Mouse (Mus musculus) urinary bladder, postnatal 4 days (tissue): Measurements from ENCODE around the gene Olfr544.
"Not testable (repeated sequence)": the region's sequence is repeated elsewhere in the genome, so short reads cannot be mapped to it uniquely, and the experiment has no call there.

Experiments used
- DNase-seq, 2 experiments: peaks; one replicate each; pipeline ENCODE4 v3.0.0; 2021 to 2022; ENCODE audit warnings: low spot score in 2 of 2

Olfr544 gene

DNA sequence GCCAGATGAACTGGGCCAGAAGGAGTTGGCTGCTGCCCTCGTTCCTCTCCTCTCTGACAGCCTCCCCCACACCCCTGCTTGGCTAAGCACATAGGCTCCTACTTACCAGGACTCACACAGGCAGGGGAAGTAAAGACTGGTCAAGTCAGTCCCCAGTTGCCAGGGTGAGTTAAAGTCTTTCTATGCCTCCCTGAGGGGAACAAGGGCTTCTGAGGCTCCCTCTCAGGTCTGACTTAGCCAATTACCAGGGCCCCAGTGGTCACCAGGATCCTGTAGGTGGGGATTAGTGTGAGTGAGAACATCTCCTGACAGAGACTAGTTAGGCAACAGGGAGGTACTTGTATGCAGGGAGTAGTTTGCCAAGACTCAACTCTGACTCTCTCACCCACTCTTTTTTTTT, at the start of gene Olfr544:
TSS of gene Olfr544 (minus strand) at position 153 of the 400 bp plus-strand sequence.
- no peak for DNase-seq

DNA sequence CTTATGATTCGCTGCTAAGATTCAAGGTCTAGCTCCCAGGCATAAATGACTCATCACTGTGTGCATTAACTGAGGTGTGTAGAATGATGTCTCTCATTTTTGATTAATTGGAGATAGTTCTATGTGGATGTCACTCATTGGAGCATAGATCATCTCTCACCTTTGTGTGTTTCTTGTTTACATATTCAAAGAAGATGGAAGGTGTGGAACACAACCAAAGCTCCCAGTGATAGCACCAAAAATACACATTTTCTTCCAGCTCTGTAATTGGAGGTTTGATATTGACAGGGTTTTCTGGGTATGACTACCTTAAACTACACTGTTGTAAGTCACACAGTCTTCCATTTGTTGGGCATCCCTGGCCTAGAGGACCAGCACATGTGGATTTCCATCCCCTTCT, 46.3 kb upstream of the Olfr544 start, which contains the start of gene Olfr547:
TSS of gene Olfr547 (plus strand) at position 301 of the 400 bp plus-strand sequence.
- DNase-seq, result no peak

DNA sequence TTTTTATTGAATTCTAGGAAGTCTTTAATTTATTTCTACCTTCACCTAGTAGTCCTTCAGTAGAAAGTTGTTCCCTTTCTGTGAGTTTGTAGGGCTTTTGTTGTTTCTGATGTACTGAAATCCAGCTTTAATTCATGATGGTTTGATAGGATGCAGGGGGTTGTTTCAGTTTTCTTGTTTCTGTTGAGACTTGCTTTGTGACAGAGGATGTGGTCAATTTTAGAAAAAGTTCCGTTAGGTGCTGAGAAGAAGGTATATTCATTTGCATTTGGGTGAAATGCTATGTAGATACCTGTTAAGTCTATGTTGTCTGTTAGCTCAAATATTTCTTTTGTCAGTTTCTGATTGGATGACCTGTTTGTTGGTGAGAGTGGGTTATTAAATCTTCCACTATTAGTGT, 40.9 kb upstream of the Olfr544 start:
- no peak for DNase-seq

DNA sequence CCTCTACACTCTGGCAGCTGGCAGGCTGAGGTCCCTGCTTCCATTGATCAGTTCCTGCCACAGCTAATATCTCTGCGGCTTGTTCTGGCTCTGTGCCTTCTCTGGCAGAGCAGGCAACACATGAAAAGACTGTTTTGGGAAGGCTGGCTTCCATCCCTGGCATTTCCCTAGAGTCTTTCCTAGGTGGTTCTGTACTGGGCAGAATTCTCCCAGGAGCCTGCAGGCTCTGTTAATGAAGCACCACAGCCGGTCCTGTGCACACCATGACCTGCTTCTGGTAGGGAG, 28.9 kb upstream of the Olfr544 start:
- DNase-seq, result no peak

DNA sequence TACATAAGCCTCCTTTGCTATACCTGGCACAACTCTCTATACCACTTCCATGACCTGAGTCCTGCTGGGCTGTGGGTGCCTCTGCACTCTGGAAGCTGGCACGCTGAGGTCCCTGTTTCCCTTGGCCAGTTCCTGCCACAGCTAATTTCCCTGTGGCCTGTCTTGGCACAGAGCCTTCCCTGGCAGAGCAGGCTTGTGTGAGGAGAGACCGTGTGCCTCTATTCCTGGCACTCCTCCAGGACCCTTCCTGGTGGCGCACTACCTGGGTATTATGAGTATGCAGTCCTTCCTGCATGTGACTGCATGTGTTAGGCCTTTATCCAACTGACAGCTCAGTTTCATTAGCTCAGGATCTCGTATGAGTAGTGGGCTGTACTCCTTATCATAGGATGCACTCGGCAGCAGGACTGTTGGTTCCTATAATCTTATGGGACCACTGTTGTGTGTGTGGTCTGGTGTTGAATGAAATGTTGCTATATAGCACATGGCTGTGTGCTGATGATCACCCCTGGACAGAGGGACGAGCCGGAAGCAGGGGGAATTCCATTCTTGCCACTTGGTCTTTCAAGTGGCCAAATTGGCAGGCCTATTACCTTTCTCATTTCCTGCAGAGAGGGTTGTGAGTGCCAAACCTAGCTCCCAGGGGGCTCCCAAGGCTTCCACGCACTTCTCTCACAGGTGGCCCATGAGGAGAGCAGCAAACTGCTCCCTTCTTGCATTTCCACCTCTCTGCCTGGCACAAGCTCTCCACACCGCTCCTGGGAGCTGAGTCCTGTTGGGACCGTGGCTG, 28.3 kb upstream of the Olfr544 start:
- no peak for DNase-seq

DNA sequence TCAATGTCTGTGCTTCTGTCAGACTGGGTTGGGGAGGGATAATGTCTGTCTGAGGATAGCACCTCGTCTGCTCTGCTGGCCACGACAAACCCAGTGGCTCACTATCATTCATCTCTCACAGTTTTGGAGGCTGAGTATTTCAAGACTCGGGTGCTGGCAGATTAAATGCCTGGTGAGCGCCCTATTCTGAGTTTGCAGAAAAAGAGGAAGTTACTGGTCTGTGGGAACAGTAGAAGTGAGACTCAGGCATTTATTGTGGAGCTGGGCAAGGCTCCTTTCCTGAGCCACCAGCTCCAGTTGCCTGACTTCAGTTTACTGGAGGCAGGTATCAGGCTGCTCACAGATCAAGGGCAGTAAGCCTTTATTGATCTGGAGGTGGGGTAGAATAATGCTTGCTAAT, 26.0 kb upstream of the Olfr544 start:
- DNase-seq, result peak in 1 of 2 experiments; percentile 23

DNA sequence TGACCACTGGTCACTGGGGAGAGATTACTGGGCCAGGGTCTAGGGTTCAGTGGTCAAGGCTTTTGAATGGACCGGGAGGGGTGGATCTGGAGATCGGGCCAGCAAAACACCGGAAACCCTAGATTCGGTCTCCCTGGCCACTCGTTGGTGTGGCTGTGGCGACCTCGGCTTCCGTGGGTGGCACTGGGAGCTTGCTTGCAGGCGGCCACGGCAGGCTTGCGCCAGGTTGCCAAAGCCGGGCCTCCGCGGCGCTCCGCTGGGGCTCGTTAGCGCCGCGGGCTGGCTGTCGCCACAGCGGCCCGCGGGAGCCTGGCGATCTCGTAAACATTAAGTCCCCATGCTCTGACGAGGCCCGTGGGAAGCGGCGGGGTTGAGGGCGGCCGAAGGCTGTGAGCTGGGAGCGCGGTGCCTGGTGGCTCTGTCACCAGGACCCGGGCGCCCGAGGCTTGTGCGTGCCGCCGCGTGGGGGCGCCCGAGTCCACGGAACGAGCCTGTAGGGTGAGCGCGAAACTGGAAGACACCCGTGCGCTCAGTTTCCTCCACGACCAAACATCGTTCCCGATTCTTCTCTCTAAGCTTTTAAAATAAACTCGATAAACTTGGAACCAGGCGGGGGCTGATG, 24.8 kb upstream of the Olfr544 start:
- peak; percentile 72 to 90 for DNase-seq

DNA sequence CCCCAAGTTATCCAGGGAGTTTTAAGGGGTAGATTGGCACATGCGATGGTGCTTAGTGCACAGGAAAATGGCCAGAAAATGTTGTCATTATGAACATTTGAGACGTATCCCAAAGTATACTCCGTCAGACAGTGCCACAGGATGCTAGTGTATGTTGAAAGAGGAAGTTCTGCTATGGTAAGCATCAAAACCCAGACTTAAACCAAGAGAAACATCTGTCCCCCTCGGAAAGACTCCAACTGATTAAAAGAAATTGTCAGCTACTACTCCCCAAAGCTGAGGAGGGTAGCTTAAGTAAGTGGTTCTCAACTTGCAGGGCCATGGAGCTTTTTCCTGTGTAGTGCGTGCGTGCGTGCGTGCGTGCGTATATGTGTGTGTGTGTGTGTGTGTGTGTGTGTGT, 23.8 kb upstream of the Olfr544 start:
- no peak for DNase-seq

DNA sequence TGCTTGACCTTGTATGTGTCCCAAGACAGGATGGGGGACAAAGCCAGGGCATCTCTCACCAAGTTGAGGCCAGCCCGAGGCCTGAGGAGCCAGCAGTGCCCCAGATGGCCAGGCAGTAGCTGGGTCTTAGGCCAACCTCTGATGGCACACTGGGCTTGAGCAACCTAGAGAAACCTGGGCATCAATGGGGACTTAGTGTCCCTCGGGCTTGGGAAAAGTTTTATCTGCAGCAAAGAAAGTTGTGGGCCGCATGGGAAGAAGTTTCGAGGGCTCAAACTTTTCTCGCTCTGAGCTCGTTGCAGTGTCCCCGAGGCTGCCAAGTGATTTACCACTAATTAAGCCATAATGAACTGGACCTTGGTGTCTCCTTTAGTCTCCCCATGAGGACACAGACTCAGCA, 21.6 kb upstream of the Olfr544 start:
- DNase-seq, result peak in 1 of 2 experiments; percentile 44

DNA sequence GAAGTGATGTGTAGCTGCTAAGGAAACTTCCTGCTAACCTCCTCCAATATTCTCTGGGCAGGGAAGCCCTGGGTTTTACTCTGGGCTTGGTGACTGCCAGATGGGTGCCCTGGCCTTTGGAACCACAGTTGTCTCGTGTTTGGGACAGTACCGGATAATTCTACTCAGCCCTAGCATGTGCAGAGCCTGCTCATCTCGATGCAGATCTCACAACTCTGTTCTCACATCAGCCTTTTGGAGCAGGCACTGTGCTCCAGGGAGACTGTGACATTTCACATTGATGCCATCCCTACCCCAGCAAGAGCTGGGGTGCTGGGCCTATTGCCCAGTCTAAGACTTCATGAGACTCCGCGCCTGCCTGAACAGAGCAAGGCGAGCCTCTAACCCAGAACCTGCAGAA, 20.6 kb upstream of the Olfr544 start:
- no peak for DNase-seq

DNA sequence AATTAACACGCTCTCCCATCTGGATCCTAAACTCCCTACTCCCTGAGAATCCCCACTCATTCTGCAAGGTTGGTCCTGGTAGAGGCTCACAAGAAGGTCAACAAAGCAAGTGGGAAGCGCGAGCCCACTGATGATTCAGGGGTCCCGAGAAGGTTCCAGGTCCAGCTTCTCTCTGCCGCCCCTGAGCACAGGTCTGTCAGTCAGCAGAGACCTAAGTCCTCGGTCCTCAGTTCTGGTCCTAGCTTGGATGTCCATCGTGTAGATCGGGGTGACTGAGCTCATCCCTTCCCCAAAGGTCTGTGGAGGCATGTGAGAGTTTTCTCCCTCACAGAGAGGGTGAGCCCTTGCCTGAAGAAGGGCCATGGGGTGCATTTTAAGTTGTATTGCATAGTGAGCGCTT, 20.0 kb upstream of the Olfr544 start:
- DNase-seq, result peak in 1 of 2 experiments; percentile 44

DNA sequence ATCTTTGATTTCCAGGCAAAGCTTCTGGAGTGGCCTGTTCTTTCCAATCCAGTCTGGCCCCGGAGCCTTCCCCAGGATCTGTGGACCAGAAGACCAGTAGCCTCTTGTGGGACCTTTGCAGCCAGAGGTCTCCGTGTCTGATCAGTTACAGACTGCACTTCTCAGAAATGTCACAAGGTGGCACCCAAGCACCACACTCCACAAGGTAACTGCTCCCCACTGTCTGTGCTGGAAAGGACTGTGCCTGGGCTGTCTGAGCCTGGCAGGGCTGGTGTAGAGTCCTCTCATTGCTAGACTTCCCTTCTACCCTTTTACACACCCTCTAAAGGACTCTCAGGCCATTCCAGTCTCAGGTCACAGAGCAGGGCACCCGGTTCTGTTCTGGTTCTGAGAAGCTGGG, 18.7 kb upstream of the Olfr544 start:
- peak; percentile 46 to 73 for DNase-seq

DNA sequence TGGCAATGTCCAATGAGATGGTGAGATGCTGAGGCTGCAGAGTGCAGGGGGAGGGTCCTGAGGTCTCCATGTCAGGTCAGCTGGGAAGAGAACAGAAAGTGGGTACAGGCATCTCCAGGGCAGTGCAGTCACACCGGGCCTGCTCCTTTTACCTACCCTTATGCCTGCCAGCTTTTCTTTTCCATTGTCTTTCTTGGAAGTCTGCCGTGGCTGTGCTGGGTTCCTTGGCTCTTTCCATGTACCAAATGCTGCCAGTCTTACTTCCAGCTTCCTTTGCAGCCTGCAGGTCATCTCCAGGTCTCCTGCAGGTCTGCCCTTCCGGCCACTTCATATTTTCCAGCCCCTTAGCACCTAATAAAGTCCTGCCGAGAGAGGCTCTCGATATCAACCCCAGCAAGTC, 13.9 kb upstream of the Olfr544 start:
- no peak for DNase-seq

DNA sequence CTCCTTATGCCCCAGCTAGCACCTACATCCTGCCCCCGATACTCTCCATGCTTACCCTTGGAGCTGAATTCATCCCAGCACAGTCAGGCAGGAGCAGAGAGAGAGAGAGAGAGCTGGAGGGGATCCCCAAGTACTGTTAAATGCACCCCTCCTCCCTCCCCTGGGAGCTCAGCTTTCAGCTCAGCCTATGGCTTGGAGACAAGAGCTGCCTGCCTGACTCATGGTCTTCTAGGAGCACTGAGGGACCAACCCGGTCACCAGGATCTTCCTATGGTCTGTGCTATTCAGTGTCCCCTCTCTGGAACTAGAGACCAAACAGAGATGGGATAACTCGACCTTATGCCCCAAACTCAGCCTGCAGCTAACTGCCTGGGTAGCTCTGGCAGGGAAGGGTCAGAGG, 11.4 kb upstream of the Olfr544 start, which contains the start of gene Olfr545:
TSS of gene Olfr545 (minus strand) at position 101 of the 400 bp plus-strand sequence.
- DNase-seq, result no peak

DNA sequence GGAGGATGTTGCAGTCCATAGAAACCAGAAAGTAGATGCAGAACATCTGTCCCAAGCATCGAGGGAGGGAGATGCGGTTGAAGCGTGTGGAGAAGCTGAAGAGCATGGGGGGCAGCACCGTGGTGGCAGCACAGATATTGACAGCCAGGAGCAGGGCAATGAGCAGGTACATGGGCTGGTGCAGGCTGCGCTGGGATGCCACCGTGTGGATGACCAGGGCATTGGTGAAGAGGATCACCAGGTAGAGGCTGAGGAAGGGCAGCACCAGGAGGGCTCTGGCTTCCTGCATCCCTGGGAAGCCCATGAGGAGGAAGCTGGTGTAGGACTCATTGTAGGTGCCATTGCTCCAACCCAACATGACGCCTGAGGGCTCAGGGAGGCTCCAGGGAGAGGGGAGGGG, 6.3 kb upstream of the Olfr544 start:
- not testable (repeated sequence) for DNase-seq

DNA sequence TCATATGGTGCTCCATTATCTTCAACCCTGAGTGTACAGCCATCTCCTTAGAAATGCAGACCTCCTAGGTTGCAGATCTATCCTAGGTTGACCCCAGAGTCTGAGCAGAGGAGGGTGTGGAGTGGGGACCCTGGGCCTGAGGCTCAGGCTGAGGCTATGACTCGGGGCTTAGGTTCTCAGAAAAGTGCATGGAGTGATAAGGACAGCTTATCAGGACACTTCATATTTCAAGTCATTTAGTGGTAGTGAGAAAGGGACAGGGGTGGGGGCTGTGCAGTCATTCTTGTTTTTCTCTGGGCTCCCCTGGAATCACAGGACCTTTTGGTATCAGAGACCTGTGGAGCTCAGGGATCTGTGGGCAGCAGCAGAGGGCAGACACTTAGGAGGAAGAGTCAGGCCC, 2.0 kb downstream of the Olfr544 start:
- DNase-seq, result no peak

DNA sequence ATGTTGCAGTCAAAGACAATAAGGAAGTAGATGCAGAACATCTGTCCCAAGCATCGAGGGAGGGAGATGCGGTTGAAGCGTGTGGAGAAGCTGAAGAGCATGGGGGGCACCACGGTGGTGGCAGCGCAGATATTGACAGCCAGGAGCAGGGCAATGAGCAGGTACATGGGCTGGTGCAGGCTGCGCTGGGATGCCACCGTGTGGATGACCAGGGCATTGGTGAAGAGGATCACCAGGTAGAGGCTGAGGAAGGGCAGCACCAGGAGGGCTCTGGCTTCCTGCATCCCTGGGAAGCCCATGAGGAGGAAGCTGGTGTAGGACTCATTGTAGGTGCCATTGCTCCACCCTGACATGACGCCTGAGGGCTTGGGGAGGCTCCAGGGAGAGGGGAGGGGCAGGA, 3.3 kb downstream of the Olfr544 start:
- DNase-seq, result not testable (repeated sequence)

DNA sequence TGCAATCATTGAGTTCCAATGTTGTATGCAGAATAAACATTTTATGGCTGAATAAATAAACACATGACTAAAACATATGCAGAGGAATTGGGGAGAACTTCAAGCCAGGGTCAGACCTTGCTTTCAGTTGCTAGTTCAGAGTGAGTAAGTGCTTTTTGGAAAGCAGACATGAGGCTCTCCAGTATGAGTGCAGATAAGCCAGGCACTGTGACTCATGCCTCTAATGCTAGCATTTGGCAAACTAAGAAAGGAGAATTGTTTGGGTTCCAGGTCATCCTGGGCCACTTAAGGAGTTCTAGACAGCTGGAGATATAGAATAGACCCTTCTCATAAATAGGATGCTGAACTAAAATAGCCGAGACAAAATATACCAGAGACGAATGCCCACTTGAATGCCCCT, 4.4 kb downstream of the Olfr544 start:
- DNase-seq, result no peak

DNA sequence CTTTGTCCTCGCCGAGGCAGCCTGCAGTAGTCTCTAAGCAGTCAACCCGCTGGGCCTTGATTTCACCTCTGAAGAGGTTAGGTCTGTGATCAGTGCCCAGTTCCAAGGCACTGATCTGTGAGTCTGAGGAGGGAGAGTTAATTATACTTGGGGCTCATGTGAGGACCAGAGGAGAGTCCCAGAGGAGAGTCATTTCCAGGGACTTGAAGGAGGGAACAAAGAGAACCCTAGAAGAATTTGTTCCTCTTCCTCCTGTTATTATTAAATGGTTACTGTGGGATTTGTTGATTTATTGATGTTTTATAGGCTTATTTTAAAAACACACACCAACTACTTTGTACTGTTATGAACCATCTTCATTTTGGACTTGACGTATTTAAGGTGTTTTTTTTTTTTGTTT, 6.5 kb downstream of the Olfr544 start, which contains the start of gene Olfr543:
TSS of gene Olfr543 (minus strand) at position 101 of the 400 bp plus-strand sequence.
- DNase-seq, result no peak

DNA sequence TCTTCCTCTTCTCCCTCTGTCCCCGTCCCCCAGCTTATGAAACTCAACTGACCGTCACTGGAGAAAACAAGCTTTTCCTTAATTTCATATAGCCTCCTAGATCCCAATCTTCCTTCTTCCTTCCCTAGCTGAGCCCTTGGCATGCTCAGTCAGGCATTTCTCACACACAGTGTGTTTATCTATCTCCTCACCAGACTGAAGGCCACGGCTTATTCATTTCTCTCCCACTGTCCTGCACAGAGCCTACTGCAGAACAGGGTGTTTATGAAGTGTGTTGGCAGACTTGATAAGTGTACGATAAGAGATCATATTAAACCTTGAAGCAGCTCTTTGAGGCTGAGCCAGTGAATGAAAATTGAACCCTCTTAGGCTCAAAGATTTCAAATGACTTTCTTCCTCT, 7.3 kb downstream of the Olfr544 start:
- no peak for DNase-seq

DNA sequence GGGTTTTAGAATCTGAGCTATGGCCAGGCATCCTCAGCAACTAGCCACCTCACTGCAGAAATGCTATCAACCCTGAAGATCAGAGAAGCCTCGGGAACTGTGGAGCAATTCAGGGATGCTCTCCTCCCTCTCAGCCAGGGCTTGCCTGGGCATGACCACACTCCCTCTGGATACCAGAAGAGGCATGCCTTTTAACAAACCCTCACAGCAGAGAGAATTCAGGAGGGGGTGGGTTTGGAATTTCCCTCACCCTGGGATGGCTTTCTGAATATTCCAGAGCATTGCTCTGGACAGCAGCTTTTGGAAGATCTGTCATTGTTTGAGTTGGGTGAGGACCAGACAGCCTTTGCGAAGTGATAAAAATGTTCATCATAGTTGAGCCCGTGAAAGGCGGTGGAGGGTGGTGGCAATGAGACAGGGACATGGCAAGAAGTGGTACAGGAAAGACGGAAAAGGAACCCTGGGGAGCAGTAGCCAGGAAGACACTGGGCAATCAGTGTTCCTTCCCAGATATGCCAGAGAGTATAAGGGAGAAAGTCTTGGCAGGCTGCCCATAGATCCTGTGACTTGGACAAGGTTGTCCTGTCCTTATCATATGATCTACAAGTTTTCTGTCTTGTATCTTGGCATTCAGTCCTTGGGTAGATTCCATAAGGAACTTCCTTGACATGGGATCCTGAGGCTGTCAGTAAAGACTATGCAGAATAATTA, 8.6 kb downstream of the Olfr544 start:
- DNase-seq, result no peak

DNA sequence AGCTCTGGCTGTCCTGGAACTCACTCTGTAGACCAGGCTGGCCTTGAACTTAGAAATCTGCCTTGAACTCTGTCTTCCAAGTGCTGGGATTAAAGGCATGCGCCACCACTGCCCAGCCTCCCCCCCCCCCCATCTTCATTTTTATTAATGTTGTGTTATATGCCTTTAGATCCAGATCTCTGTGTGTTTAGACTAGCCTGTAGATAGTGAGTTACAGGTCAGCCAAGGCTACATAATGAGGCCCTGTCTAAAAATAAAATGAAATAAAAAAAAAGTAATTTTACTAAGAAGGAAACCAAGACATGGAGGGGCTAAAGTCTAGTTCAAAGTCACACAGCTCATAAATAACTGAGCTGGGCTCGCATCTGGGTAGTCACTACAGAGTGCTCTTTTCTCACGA, 9.2 kb downstream of the Olfr544 start:
- no peak for DNase-seq

DNA sequence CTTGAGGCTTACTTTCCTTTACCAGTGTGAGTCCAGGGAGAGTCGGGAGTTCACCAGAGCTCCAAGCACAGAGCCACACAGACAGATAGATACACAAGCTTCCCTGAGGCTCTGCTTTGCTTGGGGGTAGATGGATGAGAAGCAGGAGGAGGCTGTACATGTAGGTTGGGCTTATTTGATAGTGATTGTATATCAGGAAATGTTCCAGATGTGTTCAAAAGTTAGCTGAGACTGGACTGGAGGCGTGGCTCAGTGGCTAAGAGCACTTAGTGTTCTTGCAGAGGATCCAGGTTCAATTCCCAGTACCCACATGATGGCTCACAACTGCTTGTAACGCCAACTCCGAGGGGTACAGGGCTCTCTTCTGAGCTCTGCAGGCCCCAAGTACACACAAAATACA, 9.7 kb downstream of the Olfr544 start:
- DNase-seq, result no peak
